Mouse (Mus musculus) lung, postnatal 14 days (tissue): ENCODE data around the gene Cd36.

Experiments used
- DNase-seq: peaks from one replicate; pipeline ENCODE4 v3.0.0; 2021

Cd36 gene

DNA sequence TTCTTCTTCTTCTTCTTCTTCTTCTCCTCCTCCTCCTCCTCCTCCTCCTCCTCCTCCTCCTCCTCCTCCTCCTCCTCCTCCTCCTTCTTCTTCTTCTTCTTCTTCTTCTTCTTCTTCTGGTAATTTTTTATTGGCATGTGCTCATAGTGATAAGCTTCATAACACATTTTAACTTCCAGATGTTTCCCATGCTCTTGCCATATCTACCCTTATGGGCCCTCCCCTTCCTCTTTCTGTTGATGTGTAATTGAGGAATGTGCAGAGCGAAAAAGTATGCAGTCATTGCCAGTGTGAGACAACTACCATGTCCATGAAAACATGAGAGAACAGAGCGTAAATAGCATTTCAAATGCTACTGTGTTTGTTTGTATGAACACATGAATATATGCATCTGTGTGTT, 118.3 kb downstream of the Cd36 start:
- no peak for DNase-seq

DNA sequence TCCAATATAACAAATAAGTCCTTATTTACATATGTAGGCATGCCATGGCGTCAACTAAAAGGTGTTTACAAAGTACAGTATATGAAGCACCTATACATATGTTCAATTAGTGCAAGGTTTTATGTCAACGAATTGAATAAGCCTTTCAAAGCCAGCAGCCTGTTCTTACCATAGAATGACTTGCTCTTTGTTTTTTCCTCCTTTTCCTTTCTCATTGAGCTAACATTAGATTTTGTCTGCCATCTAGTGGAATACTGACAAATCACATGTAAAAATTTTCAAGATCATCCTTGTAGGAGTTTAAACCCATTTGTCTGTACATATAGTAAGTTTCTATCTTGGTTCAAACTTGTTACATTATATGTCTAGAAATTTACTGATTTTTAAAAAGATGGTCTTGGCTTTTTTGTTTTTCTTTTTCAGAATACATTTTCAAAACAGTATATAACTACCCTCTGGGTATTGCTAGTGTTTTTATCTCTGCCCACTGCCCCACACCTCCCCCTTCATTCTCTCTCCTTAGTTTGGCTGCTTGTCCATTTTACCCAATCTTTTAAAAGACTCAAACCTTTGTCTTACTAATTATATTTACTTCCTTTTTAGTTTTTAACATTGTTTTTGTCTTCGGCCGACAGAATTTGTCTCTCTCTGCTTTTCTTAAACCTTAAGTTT, 122.5 kb downstream of the Cd36 start:
- DNase-seq, result no peak

DNA sequence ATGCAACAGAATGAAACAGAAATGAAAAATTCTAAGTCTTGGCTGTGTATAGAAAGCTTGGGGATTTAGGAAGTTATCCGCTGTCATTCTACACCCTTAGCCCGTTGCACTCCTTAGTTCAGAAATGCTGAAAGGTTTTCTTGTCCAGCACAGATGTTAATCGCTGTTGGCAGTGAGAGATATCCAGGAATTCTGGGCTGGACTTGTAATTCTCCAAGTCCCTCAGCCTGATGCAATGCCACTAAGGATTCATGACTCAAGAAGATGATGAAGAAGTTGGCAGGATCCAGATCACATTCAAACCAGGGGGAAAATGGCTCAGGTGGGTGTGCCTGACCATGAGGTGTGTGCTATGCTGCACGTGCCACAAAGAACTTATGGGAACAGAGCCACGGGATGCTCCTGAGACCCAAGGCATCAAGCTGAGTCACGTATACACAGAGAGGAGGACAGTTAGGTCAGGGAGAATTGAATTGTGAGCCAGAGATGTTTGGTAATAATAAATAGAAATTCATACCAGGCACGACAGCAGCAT, 135.1 kb downstream of the Cd36 start:
- DNase-seq, result no peak

DNA sequence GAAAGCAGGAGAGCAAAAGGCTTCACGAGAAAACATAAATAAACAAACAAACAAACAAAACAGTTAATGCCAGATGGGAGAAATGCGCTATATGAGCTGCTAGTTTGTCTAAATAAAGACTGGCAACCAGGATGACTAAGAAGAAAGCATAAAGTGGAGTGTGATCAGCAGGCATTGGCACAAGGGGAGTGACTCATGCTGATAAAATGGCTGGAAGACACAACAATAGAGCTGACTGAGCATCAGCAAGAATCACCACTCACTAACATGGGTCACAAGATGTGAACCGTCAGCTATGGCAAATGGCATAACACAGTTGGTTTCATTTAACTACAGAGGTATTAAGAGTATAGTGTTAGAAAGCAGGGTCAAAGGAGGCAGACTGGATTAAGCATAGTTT, 140.3 kb downstream of the Cd36 start:
- DNase-seq, result no peak

DNA sequence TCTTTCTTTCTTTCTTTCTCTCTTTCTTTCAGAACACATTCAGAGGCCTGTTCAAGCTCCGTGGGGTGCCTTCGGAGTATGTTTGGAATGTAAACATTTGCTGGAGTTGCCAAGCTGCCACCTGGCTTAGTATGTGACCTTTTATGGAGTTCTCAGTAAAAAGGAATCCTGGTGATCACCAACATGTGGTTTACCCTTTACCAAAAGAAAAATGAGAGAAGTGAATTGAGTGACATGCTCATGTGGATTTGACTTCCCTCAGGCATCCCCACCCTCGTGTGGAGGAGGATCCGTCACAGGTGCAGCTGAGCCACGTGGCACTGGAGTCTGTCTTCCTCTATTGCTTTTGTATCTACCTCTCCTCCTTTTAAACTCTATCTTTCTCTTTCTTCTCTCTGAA, 141.5 kb downstream of the Cd36 start:
- DNase-seq, result no peak

DNA sequence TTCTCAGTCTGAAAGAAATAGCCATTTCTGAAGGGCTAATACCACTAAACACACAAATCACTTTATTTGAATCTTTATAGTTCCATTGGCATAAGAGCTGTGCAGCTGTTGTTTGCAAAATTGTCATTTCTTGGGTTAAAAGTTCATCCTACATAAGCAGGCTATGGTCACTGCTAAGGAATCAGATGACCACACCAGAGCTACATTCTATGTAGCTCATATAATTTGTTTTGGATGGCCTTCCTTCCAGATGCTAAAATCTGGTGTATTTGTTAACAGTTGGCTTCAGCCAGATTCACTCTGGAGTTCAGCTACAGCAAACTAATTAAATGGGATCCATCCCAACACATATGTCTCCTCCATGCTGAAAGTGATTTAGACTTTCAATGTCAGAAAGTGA, 142.1 kb downstream of the Cd36 start:
- DNase-seq, result no peak

DNA sequence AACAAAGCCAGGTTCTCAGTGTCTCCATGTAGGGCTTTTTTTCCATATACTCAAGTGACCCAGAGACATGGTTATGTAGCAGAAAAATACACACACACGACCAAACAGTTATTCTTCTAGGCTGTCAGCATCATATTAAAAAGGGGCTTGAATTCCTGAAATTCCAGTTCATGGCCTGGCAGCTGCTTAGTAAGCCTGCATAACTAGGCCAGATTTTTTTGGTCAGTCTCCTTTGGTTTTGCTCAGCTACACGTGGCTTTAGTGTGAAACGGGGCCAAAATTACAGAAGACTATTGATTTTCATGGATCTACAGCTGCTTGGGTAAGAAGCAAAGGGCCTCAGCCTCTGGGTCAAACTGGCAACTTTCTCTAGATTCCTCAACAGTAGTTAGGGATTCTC, 148.8 kb downstream of the Cd36 start:
- DNase-seq, result no peak
